Mouse (Mus musculus) C3H10T1/2 (cell line): Measurements from ENCODE around the gene D330045A20Rik. TPM values are rescaled to one million over a fixed set of nuclear protein-coding genes. Genes with fewer than 3 reads are reported as not detected.

Experiments used
- polyA plus RNA-seq, 2 experiments: library from polyadenylated mRNA; unstranded; fragments of >200 nt; fragmentation: generic; extraction: Trizol; gene quantifications; one replicate each; pipeline ENCODE4 v1.2.1; 2012; ENCODE audit warnings: missing spikeins in 2 of 2

The D330045A20Rik gene
- polyA plus RNA-seq, result under 1 TPM; 0.04 to 0.06 TPM

DNA sequence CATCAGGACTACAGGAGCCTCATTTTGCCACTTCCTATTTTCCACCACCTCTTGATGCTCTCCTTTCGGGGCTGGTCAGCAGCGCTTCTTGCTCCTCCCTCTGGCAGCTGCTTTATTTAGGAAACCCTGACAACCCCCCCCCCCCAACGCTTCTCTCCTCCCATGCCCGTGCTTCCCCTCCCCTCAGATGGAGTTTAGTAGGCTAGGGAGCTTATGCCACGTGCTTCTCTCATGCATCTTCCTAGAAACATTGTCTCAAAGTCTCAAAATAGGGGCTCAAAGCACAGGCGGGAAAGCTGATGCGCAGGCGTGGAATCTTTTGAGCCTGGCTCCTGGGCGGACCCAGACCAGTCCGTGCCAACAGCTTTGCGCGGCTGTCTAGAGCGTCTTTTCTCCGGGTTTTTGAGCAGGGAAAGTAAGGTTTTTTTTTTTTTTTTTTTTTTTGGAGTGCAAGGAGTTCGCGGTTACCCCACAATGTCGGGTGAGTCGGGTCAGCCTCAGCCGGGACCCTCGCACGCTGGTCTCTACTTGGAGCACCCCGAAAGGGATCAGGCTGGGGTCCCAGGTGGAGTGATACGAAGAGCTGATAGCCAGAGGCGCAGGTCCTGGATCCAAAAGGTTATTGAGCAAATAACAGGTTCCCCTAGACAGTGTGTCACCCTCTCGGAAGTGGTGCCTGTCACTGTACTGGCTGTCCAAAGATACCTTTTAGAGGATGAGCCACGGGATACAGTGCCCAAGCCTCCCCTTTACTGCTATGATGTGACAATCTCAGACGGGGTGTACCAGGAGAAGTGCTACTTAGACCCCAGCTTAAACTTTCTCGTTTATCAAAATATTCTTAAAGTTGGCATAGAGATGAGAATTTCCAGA lies at the start of gene D330045A20Rik:
TSS of gene D330045A20Rik (plus strand) at position 346 of the 873 bp plus-strand sequence.

DNA sequence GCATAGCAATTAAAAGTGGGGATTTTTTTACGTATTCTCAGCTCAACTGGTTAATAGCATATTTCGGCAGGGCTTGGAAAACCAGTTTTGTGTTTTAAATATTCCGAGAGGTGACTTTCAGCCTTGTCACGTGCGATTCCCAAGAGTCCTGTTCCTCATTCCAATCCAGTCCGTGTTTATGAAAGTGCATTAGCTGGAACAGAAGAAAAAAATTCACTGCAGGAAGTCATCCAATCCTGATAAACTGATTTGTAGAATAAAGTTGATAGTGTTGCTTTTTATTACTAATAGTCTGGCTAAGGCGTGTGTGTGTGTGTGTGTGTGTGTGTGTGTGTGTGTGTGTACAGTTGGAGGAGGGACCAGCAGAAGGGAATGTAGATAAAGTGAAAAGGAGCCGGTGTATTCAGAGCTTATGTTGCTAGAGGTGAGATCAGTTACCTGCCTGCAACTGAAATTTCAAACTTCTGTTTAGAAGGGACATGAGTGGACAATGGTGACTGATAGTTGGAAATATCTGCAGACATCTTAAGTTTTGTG lies 82.8 kb downstream of the D330045A20Rik start, which contains the start of gene Rnf128:
TSS of gene Rnf128 (plus strand) at position 392 of the 537 bp plus-strand sequence.

Other genes starting within 250 kb of the D330045A20Rik start
- gene Trap1a, start 146.7 kb upstream of the D330045A20Rik start, polyA plus RNA-seq, result under 1 TPM; 0.02 to 0.07 TPM
- 1 to 10 TPM in 1 of 2 experiments, under 1 TPM in 1; 0.11 to 1.4 TPM for gene Rnf128, start 82.9 kb downstream of the D330045A20Rik start, polyA plus RNA-seq
- gene Tbc1d8b, start 204.6 kb downstream of the D330045A20Rik start, polyA plus RNA-seq, result 1 to 10 TPM in 1 of 2 experiments, under 1 TPM in 1; 0.11 to 1.4 TPM
- gene Gm15013, start 234.1 kb downstream of the D330045A20Rik start, polyA plus RNA-seq, result under 1 TPM; 0.08 to 0.09 TPM